18 mouse cellular contexts compared by ENCODE assay signal in the genomic region with DNA sequence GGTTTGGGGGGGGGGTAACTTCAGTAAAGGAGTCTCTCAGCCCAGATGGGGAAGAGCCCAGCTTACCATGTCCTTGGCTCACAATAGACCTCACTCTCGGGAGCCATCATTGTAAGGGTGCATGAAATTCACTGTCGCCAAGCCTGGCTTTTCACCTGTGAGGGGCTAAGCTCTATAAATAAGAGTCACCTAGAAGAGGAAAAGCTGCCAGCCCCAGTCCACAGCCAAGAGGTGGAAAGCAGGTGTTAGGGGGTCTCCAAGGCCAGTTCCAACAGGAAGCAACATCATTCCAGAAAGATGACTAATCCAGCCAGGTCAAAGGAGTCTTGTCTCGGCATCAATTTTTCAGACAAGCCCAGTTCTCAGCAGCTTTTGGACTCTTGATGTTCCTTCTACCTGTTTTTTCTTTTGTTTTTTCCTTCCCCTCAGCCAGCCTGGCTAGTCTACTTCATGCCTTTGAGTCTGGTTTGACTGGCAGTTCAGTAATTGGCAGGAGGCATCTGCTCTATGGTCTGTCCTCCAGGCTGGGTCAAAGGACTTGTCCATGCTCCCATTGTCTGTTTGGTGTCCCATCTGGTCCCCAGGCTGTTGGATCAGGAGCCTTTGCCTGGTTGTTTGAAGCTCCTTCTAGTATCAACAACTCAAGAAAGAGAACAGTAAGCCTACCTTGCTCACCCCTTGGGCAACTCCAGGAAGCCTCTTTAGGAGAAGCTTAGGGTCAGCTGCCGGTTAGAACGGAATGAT. TPM values are rescaled to one million over a fixed set of nuclear protein-coding genes. Genes with fewer than 3 reads are reported as not detected.
DNase-seq lines count a peak whose midpoint lies in the region; ATAC-seq lines count a peak whose summit lies in the region.
"Had no signal": no experiment of that assay in that cellular context is flagged by ENCODE, and none has a peak within 500 bp of the region (broad histone marks: within the 10 kb centered on the region; RNA-seq: fewer than 3 reads in every experiment).

No protein-coding gene starts in this region.

- H3K36me3 ChIP-seq in midbrain, embryonic 13.5 days: no peaks in the 10 kb centered on the region
- H3K36me3 ChIP-seq in midbrain, embryonic 10.5 days: no peaks in the 10 kb centered on the region
- H3K36me3 ChIP-seq in hindbrain, embryonic 14.5 days (replicated peaks; ENCODE audit: control insufficient read depth, insufficient read depth): no peaks in the 10 kb centered on the region
- no peaks in the 10 kb centered on the region for H3K36me3 ChIP-seq in neural tube, embryonic 15.5 days
- H3K36me3 ChIP-seq in intestine, embryonic 16.5 days (ENCODE audit: control insufficient read depth, insufficient read depth, low read length): no peaks in the 10 kb centered on the region

- no peaks in the 10 kb centered on the region for H3K9me3 ChIP-seq in midbrain, embryonic 13.5 days
- H3K9me3 ChIP-seq in midbrain, embryonic 10.5 days (replicated peaks): no peaks in the 10 kb centered on the region
- H3K9me3 ChIP-seq in hindbrain, embryonic 14.5 days (ENCODE audit: control insufficient read depth, low read length): no peaks in the 10 kb centered on the region
- no peaks in the 10 kb centered on the region for H3K9me3 ChIP-seq in neural tube, embryonic 15.5 days (replicated peaks)
- H3K9me3 ChIP-seq in intestine, embryonic 16.5 days (ENCODE audit: control insufficient read depth, low read length): no peaks in the 10 kb centered on the region

- peak overlapping the region; percentile 60 for H3K27ac ChIP-seq in midbrain, embryonic 13.5 days
- H3K27ac ChIP-seq in midbrain, embryonic 10.5 days (replicated peaks): no peak overlapping the region
- peak overlapping the region; percentile 94 for H3K27ac ChIP-seq in hindbrain, embryonic 14.5 days
- H3K27ac ChIP-seq in neural tube, embryonic 15.5 days (replicated peaks): peak overlapping the region; percentile 94
- H3K27ac ChIP-seq in intestine, embryonic 16.5 days (ENCODE audit: low read length): no peak overlapping the region
- H3K27ac ChIP-seq: gastrocnemius, adult 2 months; heart, adult 2 months had no signal

- peaks cover 79% of the 10 kb centered on the region for H3K4me1 ChIP-seq in midbrain, embryonic 13.5 days (replicated peaks)
- H3K4me1 ChIP-seq in midbrain, embryonic 10.5 days: peaks cover 52% of the 10 kb centered on the region
- peaks cover 66% of the 10 kb centered on the region for H3K4me1 ChIP-seq in hindbrain, embryonic 14.5 days (replicated peaks; ENCODE audit: control insufficient read depth, insufficient read depth, low read length)
- peaks cover 85% of the 10 kb centered on the region for H3K4me1 ChIP-seq in neural tube, embryonic 15.5 days
- peaks cover 7% of the 10 kb centered on the region for H3K4me1 ChIP-seq in intestine, embryonic 16.5 days (ENCODE audit: control insufficient read depth, insufficient read depth, low read length)

- no peak overlapping the region; the same call in 1 of the 2 replicates for H3K9ac ChIP-seq in midbrain, embryonic 13.5 days (replicated peaks)
- peak overlapping the region; percentile 30; the same call in 1 of the 2 replicates for H3K9ac ChIP-seq in hindbrain, embryonic 14.5 days
- H3K9ac ChIP-seq in neural tube, embryonic 15.5 days (replicated peaks): peak overlapping the region; percentile 84; the same call in 1 of the 2 replicates
- H3K9ac ChIP-seq in intestine, embryonic 16.5 days (ENCODE audit: low read depth, low read length): no peak overlapping the region
- H3K9ac ChIP-seq: liver, postnatal 0 days had no signal

- H3K4me3 ChIP-seq in midbrain, embryonic 13.5 days (replicated peaks): peak overlapping the region; percentile 88
- no peak overlapping the region for H3K4me3 ChIP-seq in midbrain, embryonic 10.5 days
- peak overlapping the region; percentile 81 for H3K4me3 ChIP-seq in hindbrain, embryonic 14.5 days (replicated peaks; ENCODE audit: low read length)
- H3K4me3 ChIP-seq in neural tube, embryonic 15.5 days (replicated peaks): peak overlapping the region; percentile 79
- no peak overlapping the region for H3K4me3 ChIP-seq in intestine, embryonic 16.5 days (ENCODE audit: low read length)
- H3K4me3 ChIP-seq: erythroblast, embryonic 14.5 days; gastrocnemius, adult 2 months; heart, adult 2 months; myocyte had no signal

- peaks cover 71% of the 10 kb centered on the region for H3K27me3 ChIP-seq in midbrain, embryonic 13.5 days
- peaks cover 98% of the 10 kb centered on the region for H3K27me3 ChIP-seq in midbrain, embryonic 10.5 days (ENCODE audit: low read depth, poor library complexity, severe bottlenecking)
- H3K27me3 ChIP-seq in hindbrain, embryonic 14.5 days (ENCODE audit: control insufficient read depth, insufficient read depth, low read length): peaks cover 14% of the 10 kb centered on the region
- peaks cover 47% of the 10 kb centered on the region for H3K27me3 ChIP-seq in neural tube, embryonic 15.5 days (replicated peaks)
- H3K27me3 ChIP-seq in intestine, embryonic 16.5 days (replicated peaks; ENCODE audit: control insufficient read depth, insufficient read depth, low read length): peaks cover 48% of the 10 kb centered on the region

- ATAC-seq in midbrain, embryonic 13.5 days: no peak
- ATAC-seq in hindbrain, embryonic 14.5 days (ENCODE audit: low FRiP score): no peak
- no peak for ATAC-seq in neural tube, embryonic 15.5 days (ENCODE audit: low FRiP score)
- no peak for ATAC-seq in megakaryocyte, adult 5-6 weeks (ENCODE audit: poor library complexity, severe bottlenecking)
- no peak for ATAC-seq in intestine, embryonic 16.5 days
- ATAC-seq: liver, postnatal 0 days had no signal

- H3K4me2 ChIP-seq in midbrain, embryonic 13.5 days (replicated peaks): peak overlapping the region; percentile 96
- peak overlapping the region; percentile 87 for H3K4me2 ChIP-seq in hindbrain, embryonic 14.5 days (replicated peaks)
- H3K4me2 ChIP-seq in neural tube, embryonic 15.5 days: peak overlapping the region; percentile 71
- H3K4me2 ChIP-seq in intestine, embryonic 16.5 days (ENCODE audit: low read depth, low read length): no peak overlapping the region

- DNase-seq in midbrain, embryonic 10.5 days (ENCODE audit: low spot score): no peak
- peak; percentile 54 to 56 for DNase-seq in cerebellum, postnatal 36 days
- DNase-seq in hindbrain, embryonic 14.5 days (ENCODE audit: low spot score): no peak
- DNase-seq in yolk sac, embryonic 10.5 days (ENCODE audit: low spot score): no peak
- DNase-seq: embryo, embryonic 11 days; gastrocnemius, adult 2 months; heart, adult 2 months; heart, postnatal 10 days; kidney, adult 2 months; liver, postnatal 0 days; lung, postnatal 36 days; thymus, postnatal 14 days had no signal

- WGBS in midbrain, embryonic 13.5 days: 41% methylated on average over 5 of the region's 5 CpGs
- WGBS in midbrain, embryonic 10.5 days: 47% methylated on average over 5 of the region's 5 CpGs
- WGBS in hindbrain, embryonic 14.5 days: 41% methylated on average over 5 of the region's 5 CpGs
- 49% methylated on average over 5 of the region's 5 CpGs for WGBS in neural tube, embryonic 15.5 days
- 58% methylated on average over 5 of the region's 5 CpGs for WGBS in intestine, embryonic 16.5 days

RNA-seq across cellular contexts. Expression of gene Sez6, which starts 4.1 kb away (rescaled TPM):
- polyA plus RNA-seq in midbrain, embryonic 13.5 days (2015; fragmentation: Nextera tagmentation; extraction: Ambion mirVana): 118 TPM in 2 replicates
- polyA plus RNA-seq in midbrain, embryonic 10.5 days (2016; fragmentation: Nextera tagmentation; extraction: Ambion mirVana): 3.5 and 7.1 TPM in 2 replicates
- polyA plus RNA-seq in hindbrain, embryonic 14.5 days (2014; fragmentation: Nextera tagmentation; extraction: Ambion mirVana): 110 TPM in 2 replicates
- polyA plus RNA-seq in neural tube, embryonic 15.5 days (2015; fragmentation: Nextera tagmentation; extraction: Ambion mirVana): 101 and 123 TPM in 2 replicates
- not detected in 2 replicates for total RNA-seq in megakaryocyte, adult 5-6 weeks (2015)
- total RNA-seq in megakaryocyte, adult 5-6 weeks (2017): not detected in 2 replicates
- 0.48 and 0.56 TPM in 2 replicates for polyA plus RNA-seq in intestine, embryonic 16.5 days (2015; fragmentation: Nextera tagmentation; extraction: Ambion mirVana)
- polyA plus RNA-seq: erythroblast, embryonic 14.5 days; liver, postnatal 0 days; myocyte had no signal

RNA-seq across cellular contexts. Expression of gene Pipox, which starts 40.8 kb away (rescaled TPM):
- polyA plus RNA-seq in midbrain, embryonic 13.5 days (2015; fragmentation: Nextera tagmentation; extraction: Ambion mirVana): 8.6 and 11.0 TPM in 2 replicates
- polyA plus RNA-seq in midbrain, embryonic 10.5 days (2016; fragmentation: Nextera tagmentation; extraction: Ambion mirVana): 9.0 and 16.5 TPM in 2 replicates
- polyA plus RNA-seq in hindbrain, embryonic 14.5 days (2014; fragmentation: Nextera tagmentation; extraction: Ambion mirVana): 2.8 and 6.1 TPM in 2 replicates
- polyA plus RNA-seq in neural tube, embryonic 15.5 days (2015; fragmentation: Nextera tagmentation; extraction: Ambion mirVana): 5.4 and 5.5 TPM in 2 replicates
- total RNA-seq in megakaryocyte, adult 5-6 weeks (2015): not detected in 2 replicates
- total RNA-seq in megakaryocyte, adult 5-6 weeks (2017): not detected in 2 replicates
- polyA plus RNA-seq in intestine, embryonic 16.5 days (2015; fragmentation: Nextera tagmentation; extraction: Ambion mirVana): 55.9 and 65.6 TPM in 2 replicates
- total RNA-seq: gastrocnemius, adult 2 months had no signal
- polyA plus RNA-seq: erythroblast, embryonic 14.5 days; myocyte had no signal

RNA-seq across cellular contexts. Expression of gene Phf12, which starts 47.8 kb away (rescaled TPM):
- 22.7 and 22.8 TPM in 2 replicates for polyA plus RNA-seq in midbrain, embryonic 13.5 days (2015; fragmentation: Nextera tagmentation; extraction: Ambion mirVana)
- 15.8 and 19.0 TPM in 2 replicates for polyA plus RNA-seq in midbrain, embryonic 10.5 days (2016; fragmentation: Nextera tagmentation; extraction: Ambion mirVana)
- polyA plus RNA-seq in hindbrain, embryonic 14.5 days (2014; fragmentation: Nextera tagmentation; extraction: Ambion mirVana): 14.2 and 15.4 TPM in 2 replicates
- 14.6 and 16.9 TPM in 2 replicates for polyA plus RNA-seq in neural tube, embryonic 15.5 days (2015; fragmentation: Nextera tagmentation; extraction: Ambion mirVana)
- total RNA-seq in megakaryocyte, adult 5-6 weeks (2015): 51.2 and 64.5 TPM in 2 replicates
- total RNA-seq in megakaryocyte, adult 5-6 weeks (2017): 21.0 and 26.3 TPM in 2 replicates
- polyA plus RNA-seq in intestine, embryonic 16.5 days (2015; fragmentation: Nextera tagmentation; extraction: Ambion mirVana): 9.4 and 9.5 TPM in 2 replicates

Comparison
In these comparisons a context has a peak if more than half of its experiments do, and no peak if none do; other contexts are left out.
1. H3K27ac ChIP-seq: peak in midbrain, embryonic 13.5 days (single experiment), hindbrain, embryonic 14.5 days (single experiment) and neural tube, embryonic 15.5 days (single experiment); none in midbrain, embryonic 10.5 days (single experiment) and intestine, embryonic 16.5 days (single experiment).
2. H3K4me3 ChIP-seq: peak in midbrain, embryonic 13.5 days (single experiment), hindbrain, embryonic 14.5 days (single experiment) and neural tube, embryonic 15.5 days (single experiment); none in midbrain, embryonic 10.5 days (single experiment) and intestine, embryonic 16.5 days (single experiment).
3. RNA of gene Sez6, which starts 4.1 kb away (polyA plus RNA-seq): 101 to 123 TPM in neural tube, embryonic 15.5 days, 118 TPM in midbrain, embryonic 13.5 days and 110 TPM in hindbrain, embryonic 14.5 days; 3.5 to 7.1 TPM in midbrain, embryonic 10.5 days and 0.48 to 0.56 TPM in intestine, embryonic 16.5 days; every median in the first group is over 10 times any median in the second.
4. H3K9ac ChIP-seq: peak in hindbrain, embryonic 14.5 days (single experiment) and neural tube, embryonic 15.5 days (single experiment); none in midbrain, embryonic 13.5 days (single experiment) and intestine, embryonic 16.5 days (single experiment).
5. DNase-seq: peak in cerebellum, postnatal 36 days (2 of 2); none in midbrain, embryonic 10.5 days (single experiment), hindbrain, embryonic 14.5 days (single experiment) and yolk sac, embryonic 10.5 days (single experiment).